Mouse (Mus musculus): ENCODE measurements around the gene Alkbh4.

- TF ChIP-seq USF1 (IDR thresholded peaks at IDR 0.05; ENCODE audit: low read depth) (peak; percentile 98), TCF3 (IDR thresholded peaks at IDR 0.05; ENCODE audit: insufficient read length, low read depth) (no peak), MYOG (IDR thresholded peaks at IDR 0.05; ENCODE audit: control insufficient read depth in 1 of 3, insufficient read depth in 1 of 3, insufficient read length in 2 of 3, low read depth in 2 of 3) (no peak), POLR2A (IDR thresholded peaks at IDR 0.05; ENCODE audit: insufficient read length, low read depth) (peak; percentile 56), MAX (IDR thresholded peaks at IDR 0.05; ENCODE audit: low read depth) (no peak), TCF12 (IDR thresholded peaks at IDR 0.05; ENCODE audit: insufficient read depth, poor library complexity, severe bottlenecking) (no peak)
These were observed 34.8 kb downstream of the Alkbh4 start, which contains the start of gene Orai2 for GRCm38 (mm10) chr5:136170512-136171362.

All from myocyte (in vitro differentiated cells).